Mouse (Mus musculus): Measurements from ENCODE around the gene Zfp526. TPM values are rescaled to one million over a fixed set of nuclear protein-coding genes. Genes with fewer than 3 reads are reported as not detected.

Gene Zfp526
- polyA plus RNA-seq, 1 experiment from 2014 or later = 1.2 TPM

DNA sequence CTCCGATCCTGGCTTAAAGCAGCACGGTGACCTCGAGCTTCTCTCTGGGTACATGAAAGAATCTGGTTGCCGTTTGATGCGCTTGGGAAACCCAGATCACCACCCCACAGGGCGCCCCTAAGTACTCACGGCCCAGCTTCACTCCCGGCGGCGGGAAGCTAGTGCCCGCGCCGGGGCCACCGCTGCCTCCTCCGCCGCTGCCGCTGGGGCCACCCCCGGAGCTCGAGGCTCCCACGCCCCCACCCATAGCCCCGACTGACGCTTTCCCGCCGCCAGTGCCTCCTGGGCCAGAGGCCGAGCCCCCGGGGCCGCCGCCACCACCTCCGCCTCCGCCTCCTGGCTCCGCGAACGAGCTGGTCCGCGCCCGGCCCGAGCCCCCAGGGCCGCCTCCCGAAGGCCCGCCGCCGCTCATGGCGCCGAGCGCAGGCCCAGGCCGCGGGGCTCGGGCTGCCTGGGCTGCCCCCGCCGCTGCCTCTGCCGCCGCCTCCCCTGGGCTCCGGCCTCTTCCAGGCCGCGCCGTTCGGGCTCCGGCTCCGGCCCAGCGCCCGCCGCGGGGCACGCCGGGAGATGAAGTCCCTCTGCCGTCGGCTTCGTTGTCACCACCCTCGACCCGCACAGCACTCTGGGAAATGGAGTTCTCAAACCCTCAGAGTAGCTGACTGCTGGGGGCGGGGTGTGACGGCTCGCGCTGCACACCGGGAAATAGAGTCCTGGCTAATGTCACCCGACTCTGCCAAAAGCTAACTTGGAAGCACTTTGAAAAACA lies 16.2 kb downstream of the Zfp526 start, which contains the start of gene Gsk3a:
Gene Gsk3a, minus strand, starts transcription at position 603 of the 766 bp plus-strand sequence.
- Histone ChIP-seq H3K4me2 (ENCODE audit: low read depth, low read length) (peak within 1 kb of the TSS; percentile 79), H3K27ac (ENCODE audit: low read depth) (peak within 1 kb of the TSS; percentile 76), H3K4me3 (ENCODE audit: low read depth, low read length) (peak within 1 kb of the TSS; percentile 94), H3K36me3 (replicated peaks; ENCODE audit: insufficient read depth, low read length) (peaks cover 19% of the 10 kb centered on the region), H3K9me3 (ENCODE audit: low read length) (no peaks in the 10 kb centered on the region), H3K9ac (replicated peaks) (peak within 1 kb of the TSS; percentile 98), H3K27me3 (ENCODE audit: insufficient read depth, low read length) (no peaks in the 10 kb centered on the region), H3K4me1 (ENCODE audit: insufficient read depth) (peaks cover 10% of the 10 kb centered on the region)
- TF ChIP-seq CTCF (IDR thresholded peaks at IDR 0.05; ENCODE audit: low read depth) (0 out of 2 replicates have a peak, but pooled peaks have one; percentile 1), EP300 (IDR thresholded peaks at IDR 0.05; ENCODE audit: low read depth) (no peak)
- under 1% methylated on average over 57 of the region's 76 CpGs for WGBS (ENCODE audit: insufficient replicate concordance)
- DNase-seq (peak; percentile 98), ATAC-seq (peak; percentile 83)

DNA sequence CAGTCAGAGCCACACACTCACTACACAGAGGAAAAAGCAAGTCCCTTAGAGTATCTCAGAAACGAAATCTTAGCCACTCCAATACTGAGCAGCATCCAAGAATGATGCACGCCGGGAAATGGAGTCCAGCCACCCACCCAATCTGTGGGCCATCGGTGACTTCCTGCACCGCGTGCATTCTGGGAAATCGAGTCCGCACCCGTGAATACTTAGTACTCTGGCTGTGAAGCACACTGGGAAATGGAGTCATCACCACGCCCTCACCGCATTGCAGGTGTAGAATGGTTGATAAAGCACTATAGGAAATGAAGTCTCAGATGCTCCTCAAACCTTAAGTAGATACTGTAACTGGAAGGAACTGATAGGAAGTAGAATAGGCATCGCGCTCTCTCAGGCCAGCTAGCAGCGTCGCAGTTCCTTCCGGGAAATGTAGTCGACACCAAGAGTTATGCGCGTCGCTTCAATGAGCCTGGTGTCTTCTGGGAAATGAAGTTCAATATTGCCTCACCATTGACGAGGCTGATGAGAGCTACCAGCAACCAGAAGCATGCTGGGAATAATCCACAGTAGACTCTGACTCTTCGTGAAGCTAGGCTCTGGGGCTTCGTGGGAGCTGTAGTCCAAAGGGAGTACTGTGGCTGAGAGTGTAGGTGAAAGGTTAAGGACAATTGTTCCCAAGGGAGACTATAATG lies 16.9 kb downstream of the Zfp526 start:
- ATAC-seq (peak; percentile 90), DNase-seq (peak; percentile 93)
- H3K36me3 ChIP-seq (replicated peaks; ENCODE audit: insufficient read depth, low read length) = peaks cover 14% of the 10 kb centered on the region
- 0 out of 2 replicates have a peak, but pooled peaks have one; percentile 0 for TF ChIP-seq CTCF (IDR thresholded peaks at IDR 0.05; ENCODE audit: low read depth)
- TF ChIP-seq EP300 (IDR thresholded peaks at IDR 0.05; ENCODE audit: low read depth) = peak; percentile 92
- peaks cover 10% of the 10 kb centered on the region for H3K4me1 ChIP-seq (ENCODE audit: insufficient read depth)
- H3K4me2 ChIP-seq (ENCODE audit: low read depth, low read length) = peak overlapping the region; percentile 79
- no peaks in the 10 kb centered on the region for H3K27me3 ChIP-seq (ENCODE audit: insufficient read depth, low read length)
- H3K27ac ChIP-seq (ENCODE audit: low read depth) = peak overlapping the region; percentile 76
- H3K9me3 ChIP-seq (ENCODE audit: low read length) = no peaks in the 10 kb centered on the region
- H3K9ac ChIP-seq (replicated peaks) = peak overlapping the region; percentile 98
- H3K4me3 ChIP-seq (ENCODE audit: low read depth, low read length) = peak overlapping the region; percentile 94
- WGBS (ENCODE audit: insufficient replicate concordance) = under 1% methylated on average over 23 of the region's 23 CpGs

DNA sequence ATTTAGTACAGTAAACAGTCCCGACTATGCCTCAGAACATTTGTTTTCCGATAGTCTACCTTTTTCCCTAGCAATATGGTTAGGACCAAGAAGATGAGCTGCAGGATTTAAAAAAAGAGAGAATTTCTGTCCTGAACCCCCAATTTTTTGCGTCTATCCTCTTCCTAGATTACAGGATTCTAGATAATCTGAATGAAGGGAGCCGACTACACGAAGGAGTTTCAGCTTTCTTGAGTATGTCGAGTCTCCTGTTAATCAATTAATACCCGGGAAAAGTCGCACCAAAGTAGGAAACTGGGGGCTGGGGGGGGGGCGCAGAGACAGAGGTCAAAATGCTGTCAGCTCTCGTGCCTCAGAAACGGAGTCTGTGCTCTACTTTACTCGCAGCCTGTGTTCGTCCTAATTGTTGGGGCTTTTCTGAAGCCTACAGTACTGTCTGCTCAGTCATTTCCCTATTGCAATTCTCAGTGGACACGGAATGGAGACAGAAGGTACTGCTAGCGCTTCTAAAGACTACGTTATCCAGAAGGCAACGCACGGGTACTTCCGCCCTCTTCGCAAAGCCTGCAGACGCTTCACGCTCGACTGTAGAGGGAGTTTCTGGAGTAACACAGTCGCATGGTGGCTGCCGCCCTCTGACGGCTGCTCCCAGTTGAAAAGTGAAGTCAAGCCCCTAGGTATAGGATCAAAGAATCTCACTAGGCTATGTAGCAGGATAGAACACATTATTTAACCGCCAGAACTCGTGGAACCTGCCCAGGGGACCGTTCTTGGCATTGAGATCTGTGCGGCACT lies 17.8 kb downstream of the Zfp526 start:
- Histone ChIP-seq H3K27me3 (ENCODE audit: insufficient read depth, low read length) (no peaks in the 10 kb centered on the region), H3K9me3 (ENCODE audit: low read length) (no peaks in the 10 kb centered on the region), H3K4me1 (ENCODE audit: insufficient read depth) (peaks cover 10% of the 10 kb centered on the region), H3K4me3 (ENCODE audit: low read depth, low read length) (peak overlapping the region; percentile 94), H3K4me2 (ENCODE audit: low read depth, low read length) (peak overlapping the region; percentile 79), H3K9ac (replicated peaks) (peak overlapping the region; percentile 49), H3K27ac (ENCODE audit: low read depth) (peak overlapping the region; percentile 76), H3K36me3 (replicated peaks; ENCODE audit: insufficient read depth, low read length) (peaks cover 8% of the 10 kb centered on the region; the same call in 1 of the 2 replicates)
- TF ChIP-seq CTCF (IDR thresholded peaks at IDR 0.05; ENCODE audit: low read depth) = peak; percentile 87
- TF ChIP-seq EP300 (IDR thresholded peaks at IDR 0.05; ENCODE audit: low read depth) = no peak; the same call in 1 of the 2 replicates
- ATAC-seq = peak; percentile 27
- WGBS (ENCODE audit: insufficient replicate concordance) = 2% methylated on average over 30 of the region's 30 CpGs
- peak; percentile 85 for DNase-seq

DNA sequence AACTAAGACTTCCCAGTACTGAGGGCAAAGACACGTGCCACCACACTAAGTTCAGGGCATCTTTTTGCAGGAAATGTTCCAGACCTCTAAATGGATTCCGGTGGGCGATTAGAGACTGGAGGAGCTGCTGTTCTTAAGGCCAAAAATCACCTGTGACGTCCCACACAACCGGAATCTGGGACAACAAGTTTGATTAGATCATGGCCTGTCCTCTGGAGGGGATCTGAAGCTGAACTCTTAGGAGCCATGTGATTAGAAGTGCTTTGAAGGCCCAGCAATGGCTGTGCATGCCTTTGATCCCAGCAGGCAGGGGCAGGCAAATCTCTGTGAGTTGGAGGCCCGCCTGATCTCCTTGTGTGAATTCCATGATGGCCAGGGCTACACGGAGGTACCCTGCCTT lies 19.4 kb downstream of the Zfp526 start:
- no peak for DNase-seq
- no peak overlapping the region for H3K9ac ChIP-seq (replicated peaks)
- H3K36me3 ChIP-seq (replicated peaks; ENCODE audit: insufficient read depth, low read length) = peaks cover 15% of the 10 kb centered on the region; the same call in 1 of the 2 replicates
- H3K4me1 ChIP-seq (ENCODE audit: insufficient read depth) = peaks cover 10% of the 10 kb centered on the region
- H3K4me3 ChIP-seq (ENCODE audit: low read depth, low read length) = no peak overlapping the region
- 69% methylated on average over 7 of the region's 7 CpGs for WGBS (ENCODE audit: insufficient replicate concordance)
- H3K4me2 ChIP-seq (ENCODE audit: low read depth, low read length) = no peak overlapping the region
- no peak overlapping the region for H3K27ac ChIP-seq (ENCODE audit: low read depth)
- TF ChIP-seq CTCF (IDR thresholded peaks at IDR 0.05; ENCODE audit: low read depth) (no peak), EP300 (IDR thresholded peaks at IDR 0.05; ENCODE audit: low read depth) (no peak)
- H3K27me3 ChIP-seq (ENCODE audit: insufficient read depth, low read length) = no peaks in the 10 kb centered on the region
- H3K9me3 ChIP-seq (ENCODE audit: low read length) = no peaks in the 10 kb centered on the region
- no peak for ATAC-seq

DNA sequence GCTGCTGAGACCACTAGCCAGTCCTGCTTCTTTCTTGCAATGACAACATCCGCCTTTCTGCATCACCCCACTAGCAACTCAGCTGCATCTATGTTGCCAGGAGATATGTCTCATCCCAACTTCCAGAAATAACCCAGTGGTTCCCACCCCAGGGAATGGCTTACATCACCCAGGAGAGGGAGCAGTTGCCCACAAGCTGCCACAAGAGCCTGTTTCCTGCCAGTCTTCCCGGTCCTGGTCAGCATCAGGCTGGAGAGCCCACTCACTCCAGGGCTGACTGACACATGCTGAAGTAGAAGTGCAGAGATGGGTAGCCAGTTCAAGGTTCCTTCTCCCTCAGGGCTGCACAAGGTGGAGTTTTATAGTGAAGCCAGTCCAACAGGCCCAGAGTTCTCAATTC lies 19.8 kb downstream of the Zfp526 start:
- DNase-seq (peak; percentile 41), ATAC-seq (no peak)
- no peak overlapping the region for H3K4me3 ChIP-seq (ENCODE audit: low read depth, low read length)
- no peaks in the 10 kb centered on the region for H3K27me3 ChIP-seq (ENCODE audit: insufficient read depth, low read length)
- no peak overlapping the region for H3K27ac ChIP-seq (ENCODE audit: low read depth)
- WGBS (ENCODE audit: insufficient replicate concordance) = 49% methylated on average over 2 of the region's 2 CpGs
- H3K9me3 ChIP-seq (ENCODE audit: low read length) = no peaks in the 10 kb centered on the region
- TF ChIP-seq EP300 (IDR thresholded peaks at IDR 0.05; ENCODE audit: low read depth) (no peak), CTCF (IDR thresholded peaks at IDR 0.05; ENCODE audit: low read depth) (peak; percentile 66)
- peaks cover 6% of the 10 kb centered on the region for H3K4me1 ChIP-seq (ENCODE audit: insufficient read depth)
- no peak overlapping the region for H3K4me2 ChIP-seq (ENCODE audit: low read depth, low read length)
- peaks cover 19% of the 10 kb centered on the region; the same call in 1 of the 2 replicates for H3K36me3 ChIP-seq (replicated peaks; ENCODE audit: insufficient read depth, low read length)
- H3K9ac ChIP-seq (replicated peaks) = no peak overlapping the region

All from liver, postnatal 0 days (tissue).